Mouse (Mus musculus) right cerebral cortex, postnatal 10 days (tissue): ENCODE measurements around the gene Vmn1r53.
"Not testable (repeated sequence)": the region's sequence is repeated elsewhere in the genome, so short reads cannot be mapped to it uniquely, and the experiment has no call there.

Source experiments
- DNase-seq, 2 experiments: peaks; one replicate each; pipeline ENCODE4 v3.0.0; 2021; ENCODE audit warnings: low spot score in 2 of 2

Gene Vmn1r53

GRCm38 (mm10) chr6:90224338-90224737 lies at the start of gene Vmn1r53:
Gene Vmn1r53 (minus strand): TSS chr6:90224438.
- DNase-seq, result no peak

- DNase-seq, result no peak
Measured at GRCm38 (mm10) chr6:90246000-90246399, 21.8 kb upstream of the Vmn1r53 start, which contains the start of gene Vmn1r54. Gene Vmn1r54 (plus strand): TSS chr6:90246300.

- no peak for DNase-seq
Measured at GRCm38 (mm10) chr6:90244019-90244418, 19.8 kb upstream of the Vmn1r53 start.

- DNase-seq, result no peak
Measured at GRCm38 (mm10) chr6:90232681-90233080, 8.4 kb upstream of the Vmn1r53 start.

- not testable (repeated sequence) for DNase-seq
Measured at GRCm38 (mm10) chr6:90232114-90232513, 7.9 kb upstream of the Vmn1r53 start.

GRCm38 (mm10) chr6:90202493-90202892 lies 21.7 kb downstream of the Vmn1r53 start, which contains the start of gene V1ra8:
Gene V1ra8 (plus strand): TSS chr6:90202793.
- DNase-seq, result not testable (repeated sequence)

GRCm38 (mm10) chr6:90174508-90174907 lies 49.7 kb downstream of the Vmn1r53 start, which contains the start of gene Vmn1r52:
Gene Vmn1r52 (plus strand): TSS chr6:90174808.
- no peak for DNase-seq
